Mouse (Mus musculus) ES-Bruce4 (cell line): ENCODE measurements around the gene Kif21a. TPM values are rescaled to one million over a fixed set of nuclear protein-coding genes. Genes with fewer than 3 reads are reported as not detected.

Experiments
- H3K27ac ChIP-seq: 2 replicates; pipeline ENCODE4 v1.5.1; 2012; ENCODE audit warnings: low read length, inconsistent platforms; ENCODE audit not compliant: insufficient read depth
- H3K27me3 ChIP-seq: 2 replicates; pipeline ENCODE4 v1.6.1; 2012; ENCODE audit warnings: mild to moderate bottlenecking, low read length, inconsistent platforms; ENCODE audit not compliant: control insufficient read depth, poor library complexity, insufficient read depth, severe bottlenecking
- H3K36me3 ChIP-seq: 2 replicates; pipeline ENCODE4 v1.6.1; 2012; ENCODE audit warnings: inconsistent platforms, mild to moderate bottlenecking, low read length, moderate library complexity; ENCODE audit not compliant: control insufficient read depth, poor library complexity, insufficient read depth, severe bottlenecking
- H3K4me1 ChIP-seq: one replicate; pipeline ENCODE4 v1.8.1; 2011; ENCODE audit warnings: low read length; ENCODE audit not compliant: control insufficient read depth, insufficient read depth
- H3K4me3 ChIP-seq: 2 replicates; pipeline ENCODE4 v1.5.1; 2011; ENCODE audit warnings: low read depth, mild to moderate bottlenecking, low read length
- H3K9ac ChIP-seq: 2 replicates; pipeline ENCODE4 v1.6.1; 2012; ENCODE audit warnings: low read depth, mild to moderate bottlenecking, inconsistent platforms; ENCODE audit not compliant: poor library complexity, severe bottlenecking
- H3K9me3 ChIP-seq: replicated peaks from 2 replicates; pipeline ENCODE4 v1.6.1; 2012; ENCODE audit warnings: mild to moderate bottlenecking, low read length, inconsistent platforms; ENCODE audit not compliant: control insufficient read depth, poor library complexity, insufficient read depth, severe bottlenecking
- CTCF ChIP-seq: IDR thresholded peaks from one replicate; pipeline ENCODE4 v1.8.1; 2011; ENCODE audit warnings: low read depth, low read length
- EP300 ChIP-seq: IDR thresholded peaks from 2 replicates; pipeline ENCODE4 v1.6.1; 2011; ENCODE audit warnings: low read depth, low read length; ENCODE audit not compliant: insufficient read depth
- POLR2A ChIP-seq: IDR thresholded peaks from one replicate; pipeline ENCODE4 v1.8.1; 2011; ENCODE audit warnings: low read length; ENCODE audit not compliant: insufficient read depth
- polyA plus RNA-seq: library from polyadenylated mRNA; stranded (reverse); fragments of >200 nt; gene quantifications from 2 replicates; pipeline ENCODE4 v1.2.4, GENCODE M21; 2011; ENCODE audit warnings: low read depth; ENCODE audit not compliant: missing spikeins, insufficient read depth, insufficient read length

Gene Kif21a
- polyA plus RNA-seq, 1 experiment, result 17.0 TPM

- no peaks in the 10 kb centered on the region; the same call in 1 of the 2 replicates for H3K27me3 ChIP-seq
- H3K36me3 ChIP-seq, result no peaks in the 10 kb centered on the region
- no peak overlapping the region for H3K9ac ChIP-seq
- no peak overlapping the region for H3K4me3 ChIP-seq
- no peaks in the 10 kb centered on the region for H3K9me3 ChIP-seq
- H3K27ac ChIP-seq, result peak overlapping the region; percentile 79; the same call in 1 of the 2 replicates
- TF ChIP-seq CTCF (no peak), POLR2A (no peak), EP300 (no peak)
- peaks cover 3% of the 10 kb centered on the region for H3K4me1 ChIP-seq
These were observed 32.2 kb downstream of the Kif21a start for GRCm38 (mm10) chr15:91017261-91018160.

GRCm38 (mm10) chr15:91016366-91016765 is 33.4 kb downstream of the Kif21a start:
- H3K27ac ChIP-seq, result no peak overlapping the region
- TF ChIP-seq CTCF (no peak), POLR2A (no peak), EP300 (no peak)
- H3K9ac ChIP-seq, result no peak overlapping the region
- no peaks in the 10 kb centered on the region; the same call in 1 of the 2 replicates for H3K27me3 ChIP-seq
- H3K4me1 ChIP-seq, result peaks cover 3% of the 10 kb centered on the region
- H3K4me3 ChIP-seq, result no peak overlapping the region
- H3K9me3 ChIP-seq, result no peaks in the 10 kb centered on the region
- no peaks in the 10 kb centered on the region for H3K36me3 ChIP-seq

GRCm38 (mm10) chr15:91012793-91013580 is 36.8 kb downstream of the Kif21a start:
- Histone ChIP-seq H3K9me3 (no peaks in the 10 kb centered on the region), H3K27me3 (no peaks in the 10 kb centered on the region; the same call in 1 of the 2 replicates), H3K4me1 (no peaks in the 10 kb centered on the region), H3K9ac (no peak overlapping the region), H3K27ac (no peak overlapping the region), H3K4me3 (no peak overlapping the region), H3K36me3 (no peaks in the 10 kb centered on the region)
- TF ChIP-seq EP300 (no peak), POLR2A (no peak), CTCF (no peak)

GRCm38 (mm10) chr15:91010218-91010617 is 39.5 kb downstream of the Kif21a start:
- Histone ChIP-seq H3K9ac (no peak overlapping the region), H3K36me3 (no peaks in the 10 kb centered on the region), H3K9me3 (no peaks in the 10 kb centered on the region), H3K4me3 (no peak overlapping the region), H3K4me1 (no peaks in the 10 kb centered on the region), H3K27ac (no peak overlapping the region), H3K27me3 (no peaks in the 10 kb centered on the region)
- TF ChIP-seq CTCF (no peak), POLR2A (no peak), EP300 (no peak)

GRCm38 (mm10) chr15:91007123-91007830 is 42.5 kb downstream of the Kif21a start:
- Histone ChIP-seq H3K4me1 (no peaks in the 10 kb centered on the region), H3K9ac (no peak overlapping the region), H3K27ac (no peak overlapping the region), H3K36me3 (no peaks in the 10 kb centered on the region), H3K4me3 (no peak overlapping the region), H3K9me3 (no peaks in the 10 kb centered on the region), H3K27me3 (no peaks in the 10 kb centered on the region)
- TF ChIP-seq POLR2A, result no peak
- TF ChIP-seq CTCF, result no peak
- no peak for TF ChIP-seq EP300
